Comparison of ENCODE assay signal across 8 mouse cellular contexts in genomic region chr6:143166452-143167357, GRCm38 (mm10). TPM values are rescaled to one million over a fixed set of nuclear protein-coding genes. Genes with fewer than 3 reads are reported as not detected.
A peak's percentile ranks its signal among the peaks of the same experiment; 100 is the strongest.
DNase-seq lines count a peak whose midpoint lies in the region; ATAC-seq and TF ChIP-seq lines count a peak whose summit lies in the region.

Etnk1 (plus strand) TSS chr6:143167221.

- WGBS in heart, embryonic 12.5 days = 1% methylated on average over 81 of the region's 81 CpGs
- WGBS in kidney, postnatal 0 days = under 1% methylated on average over 78 of the region's 81 CpGs
- WGBS in liver, embryonic 11.5 days = 1% methylated on average over 75 of the region's 81 CpGs
- under 1% methylated on average over 62 of the region's 81 CpGs for WGBS in stomach, embryonic 14.5 days

- H3K27me3 ChIP-seq in heart, embryonic 12.5 days (replicated peaks) = no peaks in the 10 kb centered on the region
- H3K27me3 ChIP-seq in kidney, postnatal 0 days (ENCODE audit: insufficient read depth, low read length) = no peaks in the 10 kb centered on the region
- no peaks in the 10 kb centered on the region for H3K27me3 ChIP-seq in liver, embryonic 11.5 days (replicated peaks; ENCODE audit: control insufficient read depth, insufficient read depth, low read length)
- no peaks in the 10 kb centered on the region for H3K27me3 ChIP-seq in stomach, embryonic 14.5 days (ENCODE audit: control insufficient read depth, insufficient read depth, low read length)

- TF ChIP-seq CTCF in kidney, postnatal 0 days (IDR thresholded peaks at IDR 0.05; ENCODE audit: low read depth) = peak; percentile 27; the same call in 1 of the 2 replicates

- H3K4me1 ChIP-seq in heart, embryonic 12.5 days (replicated peaks) = peaks cover 20% of the 10 kb centered on the region
- 0 out of 2 replicates have a peak, but pooled peaks cover 10% of the 10 kb centered on the region for H3K4me1 ChIP-seq in kidney, postnatal 0 days (replicated peaks; ENCODE audit: insufficient read depth, low read length)
- peaks cover 18% of the 10 kb centered on the region for H3K4me1 ChIP-seq in liver, embryonic 11.5 days (replicated peaks; ENCODE audit: control insufficient read depth, insufficient read depth, low read length)
- peaks cover 10% of the 10 kb centered on the region; the same call in 1 of the 2 replicates for H3K4me1 ChIP-seq in stomach, embryonic 14.5 days (ENCODE audit: control insufficient read depth, insufficient read depth, low read length)

- peak; percentile 85 for ATAC-seq in erythroid progenitor cell, adult 5-6 weeks (replicated peaks; ENCODE audit: low FRiP score, poor library complexity, severe bottlenecking)
- ATAC-seq in heart, embryonic 12.5 days (ENCODE audit: insufficient number of reproducible peaks, low FRiP score) = peak; percentile 97
- peak; percentile 96 for ATAC-seq in kidney, postnatal 0 days (replicated peaks; ENCODE audit: low FRiP score, low read depth)
- peak; percentile 92 for ATAC-seq in liver, embryonic 11.5 days (replicated peaks; ENCODE audit: low FRiP score)
- peak; percentile 96 for ATAC-seq in stomach, embryonic 14.5 days (ENCODE audit: insufficient number of reproducible peaks, insufficient read depth, low FRiP score, low read depth)

- peaks cover 8% of the 10 kb centered on the region for H3K36me3 ChIP-seq in heart, embryonic 12.5 days
- H3K36me3 ChIP-seq in kidney, postnatal 0 days (ENCODE audit: insufficient read depth, low read length) = 0 out of 2 replicates have a peak, but pooled peaks cover 7% of the 10 kb centered on the region
- peaks cover 3% of the 10 kb centered on the region for H3K36me3 ChIP-seq in liver, embryonic 11.5 days (ENCODE audit: control insufficient read depth, insufficient read depth, low read length)
- no peaks in the 10 kb centered on the region for H3K36me3 ChIP-seq in stomach, embryonic 14.5 days (ENCODE audit: control insufficient read depth, insufficient read depth, low read length)

- H3K9ac ChIP-seq in heart, embryonic 12.5 days = peak within 1 kb of the TSS; percentile 95
- peak within 1 kb of the TSS; percentile 88 for H3K9ac ChIP-seq in kidney, postnatal 0 days (ENCODE audit: low read depth, low read length)
- peak within 1 kb of the TSS; percentile 92 for H3K9ac ChIP-seq in liver, embryonic 11.5 days (ENCODE audit: low read depth, low read length)
- peak within 1 kb of the TSS; percentile 78 for H3K9ac ChIP-seq in stomach, embryonic 14.5 days (replicated peaks; ENCODE audit: low read depth, low read length)

- H3K9me3 ChIP-seq in heart, embryonic 12.5 days (replicated peaks) = no peaks in the 10 kb centered on the region
- no peaks in the 10 kb centered on the region for H3K9me3 ChIP-seq in kidney, postnatal 0 days (replicated peaks; ENCODE audit: low read length)
- H3K9me3 ChIP-seq in liver, embryonic 11.5 days (ENCODE audit: control insufficient read depth, low read length) = no peaks in the 10 kb centered on the region
- no peaks in the 10 kb centered on the region for H3K9me3 ChIP-seq in stomach, embryonic 14.5 days (ENCODE audit: control insufficient read depth, low read depth, low read length)

- peak within 1 kb of the TSS; percentile 95 for H3K4me2 ChIP-seq in heart, embryonic 12.5 days
- H3K4me2 ChIP-seq in kidney, postnatal 0 days (ENCODE audit: low read length) = peak within 1 kb of the TSS; percentile 78
- H3K4me2 ChIP-seq in liver, embryonic 11.5 days = peak within 1 kb of the TSS; percentile 88
- H3K4me2 ChIP-seq in stomach, embryonic 14.5 days (replicated peaks; ENCODE audit: low read depth, low read length) = peak within 1 kb of the TSS; percentile 62

- DNase-seq in CD4-positive helper T cell, adult 2 months (ENCODE audit: low read depth, low spot score) = peak; percentile 99
- peak; percentile 94 for DNase-seq in brain, embryonic 18.5 days (ENCODE audit: low read depth, low spot score)
- peak; percentile 94 for DNase-seq in kidney, postnatal 0 days (ENCODE audit: low spot score)
- DNase-seq in liver, embryonic 11.5 days (ENCODE audit: low spot score) = peak; percentile 93
- DNase-seq in naive thymus-derived CD4-positive, alpha-beta T cell, adult 2 months (ENCODE audit: low read depth) = peak; percentile 99

- peak within 1 kb of the TSS; percentile 98 for H3K4me3 ChIP-seq in heart, embryonic 12.5 days
- peak within 1 kb of the TSS; percentile 74 for H3K4me3 ChIP-seq in kidney, postnatal 0 days (replicated peaks; ENCODE audit: low read depth, low read length)
- H3K4me3 ChIP-seq in liver, embryonic 11.5 days (ENCODE audit: low read depth, low read length) = peak within 1 kb of the TSS; percentile 91
- peak within 1 kb of the TSS; percentile 87 for H3K4me3 ChIP-seq in stomach, embryonic 14.5 days (ENCODE audit: low read depth, low read length)

- peak within 1 kb of the TSS; percentile 92 for H3K27ac ChIP-seq in heart, embryonic 12.5 days (ENCODE audit: poor library complexity, severe bottlenecking)
- H3K27ac ChIP-seq in kidney, postnatal 0 days = peak within 1 kb of the TSS; percentile 92
- peak within 1 kb of the TSS; percentile 86 for H3K27ac ChIP-seq in liver, embryonic 11.5 days (ENCODE audit: low read depth, low read length)
- H3K27ac ChIP-seq in stomach, embryonic 14.5 days (ENCODE audit: low read length) = peak within 1 kb of the TSS; percentile 90

RNA-seq across cellular contexts. Expression of gene Etnk1, which starts in this region (rescaled TPM):
- 37.1 and 59.1 TPM in 2 replicates for total RNA-seq in erythroid progenitor cell, adult 5-6 weeks (2015; ENCODE audit: low replicate concordance)
- 44.7 and 50.4 TPM in 2 replicates for total RNA-seq in erythroid progenitor cell, adult 5-6 weeks (2017; ENCODE audit: low replicate concordance)
- polyA plus RNA-seq in heart, embryonic 12.5 days (2016; fragmentation: Nextera tagmentation; extraction: Ambion mirVana) = 23.5 and 24.0 TPM in 2 replicates
- 35.9 and 36.6 TPM in 2 replicates for polyA plus RNA-seq in kidney, postnatal 0 days (2015; fragmentation: Nextera tagmentation; extraction: Ambion mirVana)
- polyA plus RNA-seq in liver, embryonic 11.5 days (2014; fragmentation: Nextera tagmentation; extraction: Ambion mirVana) = 20.0 and 23.6 TPM in 2 replicates
- polyA plus RNA-seq in stomach, embryonic 14.5 days (2014; fragmentation: Nextera tagmentation; extraction: Ambion mirVana) = 24.2 and 25.2 TPM in 2 replicates

Comparison
In these comparisons a context has a peak if more than half of its experiments do, and no peak if none do; other contexts are left out.
1. Peak in every context shown above with its lines: DNase-seq, ATAC-seq, H3K4me3 ChIP-seq and H3K27ac ChIP-seq.